Mouse (Mus musculus) thymus, adult 2 months (tissue): ENCODE measurements around the gene Glis1.

ENCODE experiments used
- CTCF ChIP-seq: fragments of 200-500 bp; IDR thresholded peaks from 2 replicates; pipeline ENCODE4 v1.5.1; 2012; ENCODE audit warnings: mild to moderate bottlenecking, control low read depth, low read length, moderate library complexity, borderline replicate concordance; ENCODE audit not compliant: control insufficient read depth, poor library complexity, insufficient read depth; ENCODE audit errors: extremely low read depth
- POLR2A ChIP-seq: fragments of 200-500 bp; IDR thresholded peaks from 2 replicates; pipeline ENCODE4 v1.6.1; 2012; ENCODE audit warnings: mild to moderate bottlenecking, low read length, control low read depth, moderate library complexity; ENCODE audit not compliant: control insufficient read depth, poor library complexity, insufficient read depth; ENCODE audit errors: extremely low read depth

- TF ChIP-seq CTCF (no peak), POLR2A (no peak)
Measured at GRCm38 (mm10) chr4:107550546-107550945, 116.2 kb downstream of the Glis1 start.
